Mouse (Mus musculus): ENCODE results near the gene Fuca2.
"Not testable (repeated sequence)": the region's sequence is repeated elsewhere in the genome, so short reads cannot be mapped to it uniquely, and the experiment has no call there.

Fuca2 gene

GRCm38 (mm10) chr10:13499331-13499730, at the start of gene Fuca2:
Gene Fuca2, plus strand, starts transcription at chr10:13499540.
- no peak for DNase-seq (ENCODE audit: low read depth, low spot score)

GRCm38 (mm10) chr10:13451640-13452039, 47.7 kb upstream of the Fuca2 start:
- DNase-seq (ENCODE audit: low read depth, low spot score): no peak

GRCm38 (mm10) chr10:13453200-13453990, 45.9 kb upstream of the Fuca2 start:
- DNase-seq (ENCODE audit: low read depth, low spot score): no peak

GRCm38 (mm10) chr10:13464295-13464694, 35.0 kb upstream of the Fuca2 start:
- DNase-seq (ENCODE audit: low read depth, low spot score): not testable (repeated sequence)

- no peak for DNase-seq (ENCODE audit: low read depth, low spot score)
Observed at GRCm38 (mm10) chr10:13466925-13467324, 32.4 kb upstream of the Fuca2 start.

GRCm38 (mm10) chr10:13468025-13468529, 31.3 kb upstream of the Fuca2 start:
- not testable (repeated sequence) for DNase-seq (ENCODE audit: low read depth, low spot score)

- DNase-seq (ENCODE audit: low read depth, low spot score): no peak
Observed at GRCm38 (mm10) chr10:13470236-13470635, 29.1 kb upstream of the Fuca2 start.

- DNase-seq (ENCODE audit: low read depth, low spot score): no peak
Observed at GRCm38 (mm10) chr10:13473287-13473832, 26.0 kb upstream of the Fuca2 start.

GRCm38 (mm10) chr10:13473833-13474567, 25.3 kb upstream of the Fuca2 start, which contains the start of gene Phactr2:
Gene Phactr2, minus strand, starts transcription at chr10:13474412.
- no peak for DNase-seq (ENCODE audit: low read depth, low spot score)

GRCm38 (mm10) chr10:13474568-13474955, 24.8 kb upstream of the Fuca2 start:
- no peak for DNase-seq (ENCODE audit: low read depth, low spot score)

- DNase-seq (ENCODE audit: low read depth, low spot score): no peak
Observed at GRCm38 (mm10) chr10:13475121-13475520, 24.2 kb upstream of the Fuca2 start.

GRCm38 (mm10) chr10:13479341-13479740, 20.0 kb upstream of the Fuca2 start:
- DNase-seq (ENCODE audit: low read depth, low spot score): no peak

- DNase-seq (ENCODE audit: low read depth, low spot score): no peak
Observed at GRCm38 (mm10) chr10:13485958-13486357, 13.4 kb upstream of the Fuca2 start.

GRCm38 (mm10) chr10:13489671-13490070, 9.7 kb upstream of the Fuca2 start:
- DNase-seq (ENCODE audit: low read depth, low spot score): no peak

- no peak for DNase-seq (ENCODE audit: low read depth, low spot score)
Observed at GRCm38 (mm10) chr10:13493978-13494686, 5.2 kb upstream of the Fuca2 start.

GRCm38 (mm10) chr10:13496315-13496714, 3.0 kb upstream of the Fuca2 start:
- no peak for DNase-seq (ENCODE audit: low read depth, low spot score)

- DNase-seq (ENCODE audit: low read depth, low spot score): no peak
Observed at GRCm38 (mm10) chr10:13500473-13500872, 1.1 kb downstream of the Fuca2 start.

- DNase-seq (ENCODE audit: low read depth, low spot score): peak; percentile 62
Observed at GRCm38 (mm10) chr10:13500938-13501496, 1.7 kb downstream of the Fuca2 start.

GRCm38 (mm10) chr10:13501533-13501932, 2.2 kb downstream of the Fuca2 start:
- DNase-seq (ENCODE audit: low read depth, low spot score): not testable (repeated sequence)

- DNase-seq (ENCODE audit: low read depth, low spot score): peak; percentile 40
Observed at GRCm38 (mm10) chr10:13502371-13502770, 3.0 kb downstream of the Fuca2 start.

- no peak for DNase-seq (ENCODE audit: low read depth, low spot score)
Observed at GRCm38 (mm10) chr10:13521857-13522256, 22.5 kb downstream of the Fuca2 start.
